Mouse (Mus musculus): ENCODE data around the gene Prss42. TPM values are rescaled to one million over a fixed set of nuclear protein-coding genes. Genes with fewer than 3 reads are reported as not detected.
A peak's percentile ranks its signal among the peaks of the same experiment; 100 is the strongest.
"Not testable (repeated sequence)": the region's sequence is repeated elsewhere in the genome, so short reads cannot be mapped to it uniquely, and the experiment has no call there.

The Prss42 gene
- polyA plus RNA-seq, 1 experiment: not detected

DNA sequence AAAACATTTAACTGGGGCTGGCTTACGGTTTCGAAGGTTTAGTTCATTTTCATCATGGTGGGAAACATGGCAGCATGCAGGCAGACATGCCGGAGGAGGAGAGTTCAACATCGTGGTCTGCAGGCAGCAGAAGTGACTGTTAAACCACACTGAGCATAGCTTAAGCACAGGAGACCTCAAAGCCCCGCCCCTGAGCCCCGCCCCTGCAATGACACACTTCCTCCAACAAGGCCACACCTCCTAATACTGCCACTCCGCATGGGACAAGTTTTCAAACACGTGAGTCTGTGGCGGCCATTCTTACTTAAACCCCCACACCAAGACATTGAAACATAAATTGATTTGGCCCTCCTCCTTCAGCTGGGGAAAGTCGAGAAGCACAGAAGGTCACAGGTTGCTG lies 953 bp upstream of the Prss42 start:
- DNase-seq (ENCODE audit: low read depth): no peak
- TF ChIP-seq POLR2A (IDR thresholded peaks at IDR 0.05; ENCODE audit: borderline replicate concordance, extremely low read depth, insufficient read depth, insufficient read length, poor library complexity, severe bottlenecking) (no peak), CTCF (IDR thresholded peaks at IDR 0.05; ENCODE audit: borderline replicate concordance, extremely low read depth, insufficient read depth, insufficient read length) (no peak)

DNA sequence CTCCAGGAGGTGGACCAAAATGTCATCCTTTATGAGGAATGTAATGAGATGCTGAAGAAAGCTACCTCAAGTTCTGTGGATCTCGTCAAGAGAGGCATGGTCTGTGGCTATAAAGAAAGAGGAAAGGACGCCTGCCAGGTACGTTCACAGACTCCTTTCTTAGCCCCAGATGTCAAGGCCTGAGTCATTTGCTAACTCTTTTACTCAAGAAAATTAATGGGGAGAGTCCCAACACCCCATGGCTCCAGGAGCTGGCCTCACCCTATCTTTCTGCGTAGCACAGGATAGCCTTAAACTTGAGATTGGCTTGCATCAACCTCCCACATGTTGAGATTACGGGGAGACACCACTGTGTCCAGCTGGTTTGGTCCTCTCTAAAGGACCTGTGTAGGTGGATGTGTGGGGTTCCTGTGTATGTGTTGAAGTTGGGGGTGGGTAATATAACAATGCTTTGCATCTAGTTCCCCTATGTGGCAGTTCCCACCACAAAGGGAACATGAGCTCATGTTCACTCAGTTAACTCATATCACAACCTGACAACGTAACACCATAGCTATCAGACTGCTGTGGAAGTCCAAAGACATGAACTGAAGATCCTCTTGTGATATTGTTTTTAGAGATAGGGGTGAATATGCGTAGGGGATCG lies 3.0 kb downstream of the Prss42 start:
- TF ChIP-seq CTCF (IDR thresholded peaks at IDR 0.05; ENCODE audit: borderline replicate concordance, extremely low read depth, insufficient read depth, insufficient read length): no peak
- DNase-seq (ENCODE audit: low read depth): no peak

DNA sequence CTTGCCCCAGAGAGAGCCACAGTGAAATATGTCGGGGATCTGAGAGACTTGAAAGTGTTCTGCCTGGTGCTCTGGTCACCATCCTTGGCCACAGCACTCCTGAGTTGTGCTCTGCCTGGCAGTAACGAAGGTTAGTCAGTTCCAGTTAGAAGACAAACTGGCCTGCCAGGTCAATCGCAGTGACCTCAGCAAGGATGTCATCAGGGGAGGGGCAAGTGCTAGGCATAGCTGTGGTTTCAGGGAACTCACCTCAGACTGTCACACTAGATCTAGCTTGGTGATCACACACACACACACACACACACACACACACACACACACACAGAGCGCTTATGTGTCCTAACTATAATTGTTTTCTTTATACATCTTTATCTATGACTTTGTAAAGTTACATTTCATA lies 5.3 kb downstream of the Prss42 start:
- TF ChIP-seq CTCF (IDR thresholded peaks at IDR 0.05; ENCODE audit: borderline replicate concordance, extremely low read depth, insufficient read depth, insufficient read length) (no peak), POLR2A (IDR thresholded peaks at IDR 0.05; ENCODE audit: borderline replicate concordance, extremely low read depth, insufficient read depth, insufficient read length, poor library complexity, severe bottlenecking) (no peak)
- no peak for DNase-seq (ENCODE audit: low read depth)

DNA sequence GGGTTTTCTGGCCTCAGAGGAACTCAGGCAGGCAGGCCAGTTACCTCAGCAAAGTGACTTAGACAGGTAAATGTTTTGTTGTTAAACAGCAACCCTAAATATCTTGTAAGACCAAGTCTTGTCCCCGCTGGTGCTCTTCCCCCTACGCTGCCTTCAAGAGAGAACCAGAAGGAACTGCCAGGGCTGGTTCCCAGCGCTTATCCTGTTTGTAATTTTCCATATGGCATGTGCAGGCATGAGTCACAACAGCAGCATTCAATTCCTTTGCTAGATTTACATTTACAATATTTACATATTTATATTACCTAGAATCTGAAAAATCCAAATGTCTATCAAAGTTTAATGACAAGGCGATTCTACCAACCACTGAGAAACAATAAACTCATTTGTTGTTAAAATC lies 12.1 kb downstream of the Prss42 start:
- no peak for TF ChIP-seq POLR2A (IDR thresholded peaks at IDR 0.05; ENCODE audit: borderline replicate concordance, extremely low read depth, insufficient read depth, insufficient read length, poor library complexity, severe bottlenecking)
- TF ChIP-seq CTCF (IDR thresholded peaks at IDR 0.05; ENCODE audit: borderline replicate concordance, extremely low read depth, insufficient read depth, insufficient read length): no peak
- no peak for DNase-seq (ENCODE audit: low read depth)

DNA sequence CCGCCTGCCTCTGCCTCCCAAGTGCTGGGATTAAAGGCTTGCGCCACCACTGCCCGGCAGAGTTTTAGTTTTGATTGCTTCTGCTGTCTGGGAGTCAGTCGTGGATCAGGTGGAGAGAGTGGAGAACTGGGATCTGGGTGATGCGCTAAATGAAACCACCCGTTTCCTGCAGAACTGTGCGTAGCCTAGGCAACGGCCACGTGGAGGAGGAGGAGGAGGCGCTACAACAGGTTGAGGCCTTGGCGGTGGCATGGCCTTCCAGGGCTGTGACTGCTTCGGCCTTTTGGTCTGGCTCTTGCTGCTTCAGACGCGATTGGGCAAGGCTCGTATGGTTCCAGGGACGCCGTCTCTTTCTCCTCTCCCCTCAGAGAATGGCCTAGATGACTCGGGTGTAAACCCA lies 15.8 kb downstream of the Prss42 start, which contains the start of gene Prss44:
Gene Prss44 (plus strand): TSS at position 206 of the 400 bp plus-strand sequence.
- DNase-seq (ENCODE audit: low read depth): no peak
- TF ChIP-seq CTCF (IDR thresholded peaks at IDR 0.05; ENCODE audit: borderline replicate concordance, extremely low read depth, insufficient read depth, insufficient read length) (no peak), POLR2A (IDR thresholded peaks at IDR 0.05; ENCODE audit: borderline replicate concordance, extremely low read depth, insufficient read depth, insufficient read length, poor library complexity, severe bottlenecking) (no peak)

DNA sequence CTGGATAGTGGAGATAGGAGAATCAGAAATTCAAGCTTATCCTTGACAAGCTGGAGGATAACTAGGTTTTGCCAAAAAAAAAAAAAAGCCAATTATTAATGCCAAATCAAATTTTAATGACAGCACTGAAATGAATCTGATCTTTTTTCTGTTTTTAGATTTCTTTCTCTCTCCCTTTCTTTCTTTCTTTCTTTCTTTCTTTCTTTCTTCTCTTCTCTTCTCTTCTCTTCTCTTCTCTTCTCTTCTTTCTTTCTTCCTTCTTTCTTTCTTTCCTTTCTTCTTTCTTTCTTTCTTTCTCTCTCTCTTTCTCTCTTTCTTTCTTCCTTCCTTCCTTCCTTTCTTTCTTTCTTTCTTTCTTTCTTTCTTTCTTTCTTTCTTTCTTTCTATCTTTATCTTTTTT lies 22.6 kb downstream of the Prss42 start:
- not testable (repeated sequence) for DNase-seq (ENCODE audit: low read depth)

DNA sequence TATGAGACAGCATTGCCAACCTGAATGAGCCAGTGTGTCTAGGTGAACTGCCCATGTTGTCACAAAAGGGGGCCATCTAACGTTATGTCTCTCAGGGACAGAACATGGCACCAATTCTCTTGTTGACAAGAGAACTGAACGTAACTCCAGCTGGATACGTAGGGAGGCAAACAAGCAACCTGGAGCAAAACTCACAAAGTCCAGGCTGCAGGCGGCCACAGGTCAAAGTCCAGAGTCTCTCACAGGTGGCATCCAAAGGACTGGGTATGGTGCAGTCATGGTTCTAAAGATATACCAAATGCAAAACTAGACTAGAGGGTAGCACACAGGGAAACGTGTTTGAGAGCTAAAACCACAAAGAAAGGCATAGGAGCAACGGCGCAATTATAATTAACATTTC lies 23.5 kb downstream of the Prss42 start:
- no peak for DNase-seq (ENCODE audit: low read depth)
- TF ChIP-seq CTCF (IDR thresholded peaks at IDR 0.05; ENCODE audit: borderline replicate concordance, extremely low read depth, insufficient read depth, insufficient read length) (no peak), POLR2A (IDR thresholded peaks at IDR 0.05; ENCODE audit: borderline replicate concordance, extremely low read depth, insufficient read depth, insufficient read length, poor library complexity, severe bottlenecking) (no peak)

DNA sequence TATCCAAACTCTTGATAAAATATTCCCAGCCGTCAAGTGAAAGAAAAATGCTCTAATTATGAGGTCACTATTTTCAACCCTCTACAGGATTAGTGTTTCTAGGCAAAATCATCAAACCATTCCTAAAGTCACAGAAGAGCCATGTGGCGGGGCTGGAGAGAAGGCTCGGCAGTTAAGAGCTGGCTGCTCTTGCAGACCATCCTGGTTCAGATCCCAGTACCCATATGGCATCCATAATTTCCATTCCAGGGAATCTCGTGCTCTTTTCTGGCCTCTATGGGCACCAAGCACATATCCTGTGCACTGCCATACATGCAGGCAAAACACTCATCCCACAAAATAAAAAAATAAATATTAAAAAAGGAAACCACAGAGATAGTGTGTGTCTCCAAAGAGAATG lies 27.5 kb downstream of the Prss42 start:
- DNase-seq (ENCODE audit: low read depth): no peak
- no peak for TF ChIP-seq POLR2A (IDR thresholded peaks at IDR 0.05; ENCODE audit: borderline replicate concordance, extremely low read depth, insufficient read depth, insufficient read length, poor library complexity, severe bottlenecking)
- TF ChIP-seq CTCF (IDR thresholded peaks at IDR 0.05; ENCODE audit: borderline replicate concordance, extremely low read depth, insufficient read depth, insufficient read length): no peak

DNA sequence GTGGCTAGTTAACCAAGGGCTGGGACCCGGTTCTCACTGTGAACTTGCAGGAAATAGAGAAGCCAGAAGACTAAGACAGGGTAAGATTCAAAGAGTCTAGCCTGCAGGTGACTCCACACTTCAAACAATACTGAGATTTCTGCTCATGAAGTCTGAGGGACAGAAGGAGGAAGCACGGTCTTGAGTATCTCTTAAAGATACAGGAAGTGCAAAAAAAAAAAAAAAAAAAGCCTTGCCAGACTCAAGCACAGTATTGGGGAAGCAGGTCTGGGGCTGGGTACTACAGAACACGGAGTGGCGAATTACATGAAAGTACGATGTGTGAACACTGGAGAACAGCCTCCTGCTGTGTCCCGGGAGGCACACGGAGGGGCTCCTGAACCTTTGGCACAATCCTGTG lies 27.9 kb downstream of the Prss42 start:
- DNase-seq (ENCODE audit: low read depth): no peak
- TF ChIP-seq POLR2A (IDR thresholded peaks at IDR 0.05; ENCODE audit: borderline replicate concordance, extremely low read depth, insufficient read depth, insufficient read length, poor library complexity, severe bottlenecking) (no peak), CTCF (IDR thresholded peaks at IDR 0.05; ENCODE audit: borderline replicate concordance, extremely low read depth, insufficient read depth, insufficient read length) (no peak)

DNA sequence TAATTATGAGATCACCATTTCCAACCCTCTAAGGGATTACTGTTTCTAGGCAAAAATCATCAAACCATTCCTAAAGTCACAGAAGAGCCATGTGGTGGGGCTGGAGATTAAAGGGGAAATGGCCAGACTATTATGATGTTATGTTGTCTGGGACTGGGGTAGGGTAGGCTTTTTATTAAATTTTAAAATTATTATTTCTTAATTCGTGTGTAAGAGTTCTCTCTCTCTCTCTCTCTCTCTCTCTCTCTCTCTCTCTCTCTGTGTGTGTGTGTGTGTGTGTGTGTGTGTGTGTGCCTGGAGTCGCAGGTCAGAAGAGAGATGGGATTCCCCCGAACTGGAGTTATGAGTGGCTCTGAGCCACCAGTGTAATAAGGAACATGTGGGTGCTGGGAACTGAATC lies 28.4 kb downstream of the Prss42 start, which contains the start of gene Prss43:
Gene Prss43 (plus strand): TSS at position 301 of the 400 bp plus-strand sequence.
- no peak for TF ChIP-seq CTCF (IDR thresholded peaks at IDR 0.05; ENCODE audit: borderline replicate concordance, extremely low read depth, insufficient read depth, insufficient read length)
- TF ChIP-seq POLR2A (IDR thresholded peaks at IDR 0.05; ENCODE audit: borderline replicate concordance, extremely low read depth, insufficient read depth, insufficient read length, poor library complexity, severe bottlenecking): no peak
- no peak for DNase-seq (ENCODE audit: low read depth)

DNA sequence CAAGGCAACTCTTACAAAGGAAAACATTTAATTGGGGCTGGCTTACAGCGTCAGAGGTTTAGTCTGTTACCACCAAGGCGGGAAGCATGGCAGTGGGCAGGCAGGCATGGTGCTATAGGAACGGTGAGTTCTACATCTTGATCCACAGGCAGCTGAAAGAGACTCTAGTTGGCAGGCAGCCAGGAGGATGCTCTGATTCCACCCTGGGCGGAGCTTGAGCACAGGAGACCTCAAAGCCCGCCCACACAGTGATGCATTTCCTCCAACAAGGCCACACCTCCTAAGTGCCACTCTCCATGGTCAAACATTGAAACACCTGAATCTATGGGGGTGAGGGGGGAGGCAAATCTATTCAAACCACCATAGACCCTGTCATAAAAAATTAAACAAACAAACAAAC lies 35.1 kb downstream of the Prss42 start:
- DNase-seq (ENCODE audit: low read depth): peak; percentile 29
- TF ChIP-seq CTCF (IDR thresholded peaks at IDR 0.05; ENCODE audit: borderline replicate concordance, extremely low read depth, insufficient read depth, insufficient read length) (no peak), POLR2A (IDR thresholded peaks at IDR 0.05; ENCODE audit: borderline replicate concordance, extremely low read depth, insufficient read depth, insufficient read length, poor library complexity, severe bottlenecking) (no peak)

DNA sequence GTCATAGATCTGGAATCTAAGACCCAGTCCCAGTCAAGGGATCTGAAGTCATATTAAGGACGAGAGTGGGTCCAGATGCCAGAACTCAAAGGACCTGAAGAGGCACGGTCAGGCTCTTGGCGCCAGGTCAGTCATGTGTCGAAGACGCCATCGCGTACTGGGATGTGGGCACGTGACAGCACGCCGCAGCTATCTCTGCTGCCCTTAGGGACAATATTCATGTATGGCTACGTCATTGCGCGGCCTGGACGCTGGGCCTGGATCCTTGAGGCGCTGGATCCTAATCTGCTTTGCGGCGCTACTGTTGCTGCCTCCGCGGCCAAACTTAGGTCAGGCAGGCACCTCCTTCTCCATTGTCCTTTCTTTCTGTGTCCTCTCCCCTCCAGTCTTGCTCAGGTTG lies 36.4 kb downstream of the Prss42 start, which contains the start of gene Prss45:
Gene Prss45 (plus strand): TSS at position 178 of the 400 bp plus-strand sequence.
- TF ChIP-seq POLR2A (IDR thresholded peaks at IDR 0.05; ENCODE audit: borderline replicate concordance, extremely low read depth, insufficient read depth, insufficient read length, poor library complexity, severe bottlenecking): no peak
- no peak for TF ChIP-seq CTCF (IDR thresholded peaks at IDR 0.05; ENCODE audit: borderline replicate concordance, extremely low read depth, insufficient read depth, insufficient read length)
- no peak for DNase-seq (ENCODE audit: low read depth)
